Mouse (Mus musculus) midbrain, embryonic 11.5 days (tissue): ENCODE data around the gene Cysltr1. TPM values are rescaled to one million over a fixed set of nuclear protein-coding genes. Genes with fewer than 3 reads are reported as not detected.

Source experiments
- ATAC-seq: fragments of 200-750 bp; cut with Nextera tagmentation; 2 replicates; pipeline ENCODE4 v1.8.0; 2017; ENCODE audit warnings: moderate TSS enrichment, moderate library complexity; ENCODE audit not compliant: low FRiP score
- DNase-seq: peaks from one replicate; pipeline ENCODE4 v3.0.0; 2015; ENCODE audit warnings: low spot score; ENCODE audit errors: missing footprints
- H3K27ac ChIP-seq: fragments of 300-500 bp; sonication (generic); 2 replicates; pipeline ENCODE4 v1.5.1; 2014; ENCODE audit warnings: low read depth, low read length
- H3K27me3 ChIP-seq: fragments of 300-500 bp; sonication (generic); 2 replicates; pipeline ENCODE4 v1.6.1; 2014; ENCODE audit warnings: mild to moderate bottlenecking, low read length, moderate library complexity, mixed read lengths; ENCODE audit not compliant: control insufficient read depth, insufficient read depth
- H3K36me3 ChIP-seq: fragments of 300-500 bp; sonication (generic); 2 replicates; pipeline ENCODE4 v1.6.1; 2014; ENCODE audit warnings: mild to moderate bottlenecking, low read length, moderate library complexity, mixed read lengths; ENCODE audit not compliant: control insufficient read depth, insufficient read depth
- H3K4me1 ChIP-seq: fragments of 300-500 bp; sonication (generic); 2 replicates; pipeline ENCODE4 v1.6.1; 2014; ENCODE audit warnings: low read length; ENCODE audit not compliant: control insufficient read depth, insufficient read depth
- H3K4me2 ChIP-seq: fragments of 300-500 bp; sonication (generic); 2 replicates; pipeline ENCODE4 v1.6.1; 2014; ENCODE audit warnings: mild to moderate bottlenecking, moderate library complexity
- H3K4me3 ChIP-seq: fragments of 300-500 bp; sonication (generic); 2 replicates; pipeline ENCODE4 v1.5.1; 2014; ENCODE audit warnings: low read depth, low read length
- H3K9ac ChIP-seq: fragments of 300-500 bp; sonication (generic); 2 replicates; pipeline ENCODE4 v1.6.1; 2014; ENCODE audit warnings: low read length
- H3K9me3 ChIP-seq: fragments of 300-500 bp; sonication (generic); 2 replicates; pipeline ENCODE4 v1.6.1; 2016; ENCODE audit warnings: low read length; ENCODE audit not compliant: control insufficient read depth
- WGBS: fragments of 180-500 bp; shearing (Covaris S2); extraction: QIAGEN DNeasy Blood & Tissue Kit; methylation state at CpG from one replicate; pipeline ENCODE4 v1.1.7; 2014; 5-methylcytosine and 5-hydroxymethylcytosine counted together
- polyA plus RNA-seq: library from polyadenylated mRNA; unstranded; fragments of >200 nt; fragmentation: Nextera tagmentation; extraction: Ambion mirVana; gene quantifications from 2 replicates; pipeline ENCODE4 v1.2.1, GENCODE M21; 2014

The Cysltr1 gene
- 0.41 and 1.7 TPM in 2 replicates for polyA plus RNA-seq

DNA sequence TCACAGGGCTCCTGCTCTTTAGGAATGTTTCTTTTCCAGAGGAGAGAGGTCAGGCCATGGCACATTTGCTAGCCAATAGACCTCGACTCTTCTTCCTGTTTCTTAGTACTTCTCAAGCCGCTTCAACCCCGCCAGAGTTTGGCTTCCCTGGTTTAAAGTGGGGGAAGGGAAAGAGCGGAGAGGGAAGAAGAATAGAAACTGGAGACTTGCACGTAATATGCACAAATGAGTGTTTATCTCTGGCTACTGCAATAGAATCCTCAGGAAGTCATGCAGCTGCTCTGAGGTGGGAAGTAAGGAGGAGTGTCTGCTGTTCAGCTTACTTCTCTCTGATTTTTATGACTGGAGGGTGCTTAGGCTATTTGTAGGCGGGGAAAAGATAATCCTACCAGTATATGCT, at the start of gene Cysltr1:
Cysltr1 (minus strand) TSS at position 294 of the 400 bp plus-strand sequence.
- H3K4me2 ChIP-seq, result no peak within 1 kb of the TSS; the same call in 1 of the 2 replicates
- no peak for DNase-seq
- H3K4me1 ChIP-seq, result no peaks in the 10 kb centered on the region
- no peak for ATAC-seq
- no peak within 1 kb of the TSS for H3K9ac ChIP-seq
- no peak within 1 kb of the TSS for H3K27ac ChIP-seq
- 24% methylated on average over 6 of the region's 6 CpGs for WGBS
- H3K9me3 ChIP-seq, result no peaks in the 10 kb centered on the region
- H3K27me3 ChIP-seq, result no peaks in the 10 kb centered on the region
- H3K4me3 ChIP-seq, result no peak within 1 kb of the TSS
- H3K36me3 ChIP-seq, result no peaks in the 10 kb centered on the region

DNA sequence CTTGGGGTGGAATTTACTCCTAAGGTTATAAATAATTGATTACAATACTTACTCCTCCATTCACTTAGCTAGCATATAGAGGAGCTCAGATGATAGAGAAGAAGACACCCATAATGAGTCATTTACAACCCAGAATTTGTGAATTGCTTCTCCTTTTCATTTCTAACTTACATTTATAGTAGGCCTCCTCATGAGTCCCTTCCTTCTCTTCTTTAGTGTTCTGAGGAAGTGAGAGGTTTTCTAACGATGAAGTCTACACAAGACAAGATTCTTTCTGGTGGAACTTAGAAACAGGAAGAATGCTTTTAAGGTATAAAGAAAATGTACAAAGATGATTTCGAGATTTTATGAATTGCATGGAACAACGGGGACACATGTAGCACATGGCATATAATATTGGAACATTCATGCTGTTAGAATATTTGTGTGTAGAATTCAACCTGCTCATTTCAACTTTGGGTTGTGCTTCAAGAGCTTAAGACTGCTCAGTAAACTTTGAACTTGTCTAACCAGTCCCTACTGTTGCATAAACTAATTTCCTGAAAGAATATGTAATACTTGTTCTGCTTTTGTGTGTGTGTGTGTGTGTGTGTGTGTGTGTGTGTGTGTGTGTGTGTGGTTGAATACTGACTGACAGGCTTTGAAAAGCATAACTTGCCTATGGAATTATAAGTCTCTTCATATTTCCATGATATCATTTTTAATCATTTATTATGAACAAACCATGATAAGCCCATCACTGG, 31.5 kb upstream of the Cysltr1 start:
- no peak for DNase-seq
- Histone ChIP-seq H3K9me3 (no peaks in the 10 kb centered on the region), H3K4me1 (no peaks in the 10 kb centered on the region), H3K27me3 (no peaks in the 10 kb centered on the region), H3K4me3 (no peak overlapping the region), H3K36me3 (no peaks in the 10 kb centered on the region), H3K27ac (no peak overlapping the region), H3K4me2 (no peak overlapping the region), H3K9ac (no peak overlapping the region)
- 83% methylated on average over 3 of the region's 3 CpGs for WGBS
- ATAC-seq, result no peak

DNA sequence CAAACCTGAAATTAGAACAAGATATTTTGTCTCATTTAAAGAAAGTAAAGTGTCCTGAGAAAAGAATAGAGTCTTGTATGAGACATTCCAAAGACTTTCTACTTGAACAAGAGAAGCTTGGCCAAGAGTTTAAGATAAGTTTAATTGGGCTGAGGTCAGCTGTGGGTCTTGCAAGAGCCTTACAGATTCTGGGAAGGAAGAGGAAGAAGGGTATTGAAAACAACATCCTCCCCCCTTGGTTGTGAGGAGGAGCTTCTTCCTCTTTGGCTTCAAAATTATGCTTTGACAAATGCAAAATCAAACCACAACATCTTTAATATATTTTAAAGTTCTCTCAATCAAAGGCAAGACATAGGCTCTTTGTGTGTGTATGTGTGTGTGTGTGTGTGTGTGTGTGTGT, 30.1 kb upstream of the Cysltr1 start:
- Histone ChIP-seq H3K4me3 (no peak overlapping the region), H3K9ac (no peak overlapping the region), H3K36me3 (no peaks in the 10 kb centered on the region), H3K9me3 (no peaks in the 10 kb centered on the region), H3K27ac (no peak overlapping the region), H3K27me3 (no peaks in the 10 kb centered on the region), H3K4me2 (no peak overlapping the region), H3K4me1 (no peaks in the 10 kb centered on the region)
- DNase-seq, result no peak
- no peak for ATAC-seq

DNA sequence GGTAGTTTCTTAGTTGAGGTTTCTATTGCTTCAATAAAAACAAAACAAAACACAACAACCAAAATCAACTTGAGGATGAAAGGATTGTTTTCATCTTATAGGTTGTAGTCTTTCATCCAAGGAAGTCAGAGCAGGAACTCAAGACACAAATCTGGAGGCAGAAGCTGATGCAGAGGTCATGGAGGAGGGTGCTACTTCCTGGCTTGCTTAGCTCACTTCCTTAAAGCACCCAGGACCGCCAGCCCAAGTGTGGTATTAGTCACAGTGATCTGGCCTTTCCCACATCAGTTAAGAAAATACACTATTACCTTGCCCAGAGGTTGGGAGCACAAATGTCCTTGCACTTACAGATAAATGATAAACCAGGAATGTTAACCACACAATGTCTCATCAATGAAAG, 25.0 kb upstream of the Cysltr1 start:
- 80% methylated on average over 1 of the region's 1 CpGs for WGBS
- Histone ChIP-seq H3K4me2 (no peak overlapping the region), H3K9me3 (no peaks in the 10 kb centered on the region), H3K9ac (no peak overlapping the region), H3K4me3 (no peak overlapping the region), H3K27me3 (no peaks in the 10 kb centered on the region), H3K36me3 (no peaks in the 10 kb centered on the region), H3K27ac (no peak overlapping the region), H3K4me1 (no peaks in the 10 kb centered on the region)
- DNase-seq, result no peak
- no peak for ATAC-seq

DNA sequence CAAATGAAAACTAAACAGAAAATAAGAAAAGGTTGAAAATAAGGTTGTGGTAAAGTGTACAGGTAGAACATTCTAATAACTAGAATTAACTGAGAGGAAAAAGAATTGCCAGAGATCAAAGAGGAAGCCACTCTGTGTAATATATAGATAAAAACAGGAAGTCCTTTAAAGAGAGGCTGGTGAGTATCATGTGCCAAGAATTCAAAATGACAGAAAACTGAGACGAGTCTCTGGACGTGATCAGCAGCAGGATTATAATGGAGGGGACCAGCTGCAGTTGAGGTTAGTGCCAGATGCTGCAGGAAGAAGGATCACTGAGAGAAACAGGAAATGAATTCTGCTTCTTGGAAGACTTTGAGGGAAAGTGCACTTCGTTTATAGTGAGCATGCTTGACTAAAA, 20.2 kb upstream of the Cysltr1 start:
- Histone ChIP-seq H3K36me3 (no peaks in the 10 kb centered on the region), H3K9ac (no peak overlapping the region), H3K9me3 (no peaks in the 10 kb centered on the region), H3K27ac (no peak overlapping the region), H3K27me3 (no peaks in the 10 kb centered on the region), H3K4me3 (no peak overlapping the region), H3K4me2 (no peak overlapping the region), H3K4me1 (no peaks in the 10 kb centered on the region)
- no peak for DNase-seq
- WGBS, result 68% methylated on average over 3 of the region's 3 CpGs
- no peak for ATAC-seq

DNA sequence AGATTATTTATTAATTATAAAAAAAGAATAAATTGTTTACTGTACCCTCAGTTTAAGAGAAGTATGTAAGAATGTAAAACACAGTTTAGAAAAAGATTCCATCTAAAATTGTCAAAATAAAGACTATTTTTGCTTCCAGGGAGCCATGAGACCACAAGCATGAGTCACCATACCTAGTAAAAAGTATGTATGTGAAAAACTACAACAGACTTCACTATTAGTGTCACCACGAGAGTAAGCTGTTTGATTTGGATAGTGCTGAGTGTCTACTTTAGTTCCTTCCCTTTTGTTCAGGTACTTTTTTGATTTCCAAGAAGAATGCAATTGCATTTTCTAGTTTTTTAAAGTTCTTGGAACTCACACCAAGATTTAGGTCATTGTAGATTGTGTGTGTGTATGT, 19.0 kb upstream of the Cysltr1 start:
- H3K27ac ChIP-seq, result no peak overlapping the region
- no peaks in the 10 kb centered on the region for H3K36me3 ChIP-seq
- H3K9me3 ChIP-seq, result no peaks in the 10 kb centered on the region
- no peak overlapping the region for H3K9ac ChIP-seq
- no peaks in the 10 kb centered on the region for H3K4me1 ChIP-seq
- WGBS, result 79% methylated on average over 1 of the region's 1 CpGs
- no peak for DNase-seq
- H3K27me3 ChIP-seq, result no peaks in the 10 kb centered on the region
- H3K4me2 ChIP-seq, result no peak overlapping the region
- H3K4me3 ChIP-seq, result no peak overlapping the region
- ATAC-seq, result no peak

DNA sequence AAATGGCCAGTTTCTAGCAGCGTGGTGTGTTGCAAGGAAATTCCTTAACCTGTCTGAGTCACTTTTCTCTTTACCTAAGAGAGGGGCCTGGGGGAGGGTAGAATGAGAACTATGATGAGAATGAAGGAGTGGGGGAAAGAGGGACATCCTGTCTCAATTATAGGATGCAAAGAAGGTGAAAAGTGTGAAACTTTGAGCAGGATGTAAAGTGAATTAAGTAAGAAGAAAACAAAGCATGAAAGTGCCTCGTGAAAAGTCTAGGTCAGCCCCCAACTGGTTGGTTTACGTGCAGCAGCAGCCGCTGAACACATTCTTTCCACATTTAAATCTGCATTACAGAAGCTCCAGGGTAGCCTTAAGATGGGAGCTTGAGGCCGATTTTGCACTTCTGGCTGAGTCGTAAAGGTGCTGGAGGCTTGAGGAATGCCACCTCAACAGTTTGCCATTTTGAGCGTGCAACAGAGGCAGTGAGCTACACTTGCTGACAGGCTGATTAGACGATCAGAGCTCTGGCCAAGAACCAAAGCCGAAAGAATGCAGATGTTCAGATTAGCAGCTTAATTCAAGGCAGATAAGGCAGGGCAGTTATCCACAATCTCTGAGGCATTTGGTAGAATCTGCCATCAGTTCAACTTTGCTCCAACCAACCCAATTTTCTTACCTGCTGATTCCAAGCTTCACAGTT, 763 bp downstream of the Cysltr1 start:
- Histone ChIP-seq H3K4me2 (no peak overlapping the region; the same call in 1 of the 2 replicates), H3K4me3 (no peak overlapping the region), H3K4me1 (no peaks in the 10 kb centered on the region), H3K9ac (no peak overlapping the region), H3K36me3 (no peaks in the 10 kb centered on the region), H3K27me3 (no peaks in the 10 kb centered on the region), H3K27ac (no peak overlapping the region), H3K9me3 (no peaks in the 10 kb centered on the region)
- WGBS, result 21% methylated on average over 9 of the region's 9 CpGs
- DNase-seq (no peak), ATAC-seq (no peak)

DNA sequence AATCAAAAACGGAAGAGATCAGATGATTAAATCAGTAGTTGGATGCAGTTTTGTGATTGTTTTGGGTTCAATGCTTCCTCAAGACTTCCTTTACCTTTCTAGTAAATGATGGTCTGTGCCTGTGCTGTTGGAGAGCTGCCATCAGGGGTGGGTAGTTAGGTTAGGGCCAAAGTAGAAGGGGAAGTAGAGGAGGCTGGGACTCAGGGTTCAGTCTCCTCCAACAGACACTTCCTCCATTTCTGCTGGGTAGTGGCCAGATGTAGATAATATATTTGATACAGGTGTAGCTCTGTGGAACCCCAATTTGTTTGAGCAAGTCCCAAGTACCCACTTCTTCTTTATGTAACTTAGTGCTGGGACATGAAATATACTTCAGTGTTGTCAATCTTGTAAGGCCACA, 7.6 kb downstream of the Cysltr1 start:
- WGBS, result 88% methylated on average over 1 of the region's 1 CpGs
- H3K9ac ChIP-seq, result no peak overlapping the region
- no peak overlapping the region for H3K27ac ChIP-seq
- no peak for DNase-seq
- H3K9me3 ChIP-seq, result no peaks in the 10 kb centered on the region
- H3K36me3 ChIP-seq, result no peaks in the 10 kb centered on the region
- H3K4me3 ChIP-seq, result no peak overlapping the region
- H3K4me2 ChIP-seq, result no peak overlapping the region
- no peaks in the 10 kb centered on the region; the same call in 1 of the 2 replicates for H3K27me3 ChIP-seq
- no peak for ATAC-seq
- no peaks in the 10 kb centered on the region for H3K4me1 ChIP-seq

DNA sequence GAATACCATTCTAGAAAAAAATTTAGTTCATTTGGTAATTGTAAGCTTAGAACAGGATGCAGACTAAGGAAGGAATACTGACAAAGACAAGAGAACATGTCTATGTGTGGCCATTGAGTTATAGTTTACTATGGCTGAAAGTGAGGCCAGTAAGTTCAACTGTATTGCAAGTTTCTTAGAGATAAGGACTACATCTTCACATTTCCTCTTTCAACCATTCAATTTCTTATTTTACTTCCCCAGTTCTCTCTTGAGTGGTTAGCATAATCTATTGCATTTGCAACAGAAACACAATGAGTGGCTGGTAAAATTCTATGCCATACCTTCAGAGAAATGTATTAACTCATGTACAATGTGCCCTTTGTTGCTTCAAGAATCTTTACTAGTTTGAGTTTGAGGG, 9.6 kb downstream of the Cysltr1 start:
- Histone ChIP-seq H3K9me3 (no peaks in the 10 kb centered on the region), H3K4me3 (no peak overlapping the region), H3K4me2 (no peak overlapping the region), H3K27ac (no peak overlapping the region), H3K9ac (no peak overlapping the region), H3K36me3 (no peaks in the 10 kb centered on the region), H3K4me1 (no peaks in the 10 kb centered on the region), H3K27me3 (no peaks in the 10 kb centered on the region; the same call in 1 of the 2 replicates)
- ATAC-seq, result no peak
- no peak for DNase-seq
